Mouse (Mus musculus): ENCODE measurements at regions not wholly inside any gene's neighbourhood (a gene's known extent, or its start where the extent isn't known, plus 50 kb on each side); places are given as distances from the start of the nearest gene placed in this dataset.
A peak's percentile ranks its signal among the peaks of the same experiment; 100 is the strongest.

DNA sequence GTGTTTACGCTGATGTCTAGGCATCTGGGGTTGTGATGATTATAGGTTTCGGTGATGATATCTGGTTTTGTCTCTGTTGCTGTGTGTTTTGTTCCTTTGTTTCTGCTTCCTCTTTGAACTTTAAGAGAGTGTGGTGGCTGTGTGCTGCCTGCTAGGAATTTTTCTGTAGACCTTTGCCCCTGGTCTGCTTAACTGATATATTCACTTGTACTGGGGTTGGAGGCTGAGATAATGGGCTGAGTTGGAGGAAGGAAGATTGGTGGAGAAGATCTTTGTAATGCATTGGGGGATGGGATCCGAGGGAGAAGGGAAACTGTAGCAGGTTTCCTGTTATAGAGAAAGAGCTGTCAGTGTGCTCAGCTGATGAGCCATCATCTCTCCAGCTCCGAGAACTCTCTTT, 55.8 kb downstream of the Mid1ip1 start:
- DNase-seq (ENCODE audit: low spot score in 2 of 2): no peak

DNA sequence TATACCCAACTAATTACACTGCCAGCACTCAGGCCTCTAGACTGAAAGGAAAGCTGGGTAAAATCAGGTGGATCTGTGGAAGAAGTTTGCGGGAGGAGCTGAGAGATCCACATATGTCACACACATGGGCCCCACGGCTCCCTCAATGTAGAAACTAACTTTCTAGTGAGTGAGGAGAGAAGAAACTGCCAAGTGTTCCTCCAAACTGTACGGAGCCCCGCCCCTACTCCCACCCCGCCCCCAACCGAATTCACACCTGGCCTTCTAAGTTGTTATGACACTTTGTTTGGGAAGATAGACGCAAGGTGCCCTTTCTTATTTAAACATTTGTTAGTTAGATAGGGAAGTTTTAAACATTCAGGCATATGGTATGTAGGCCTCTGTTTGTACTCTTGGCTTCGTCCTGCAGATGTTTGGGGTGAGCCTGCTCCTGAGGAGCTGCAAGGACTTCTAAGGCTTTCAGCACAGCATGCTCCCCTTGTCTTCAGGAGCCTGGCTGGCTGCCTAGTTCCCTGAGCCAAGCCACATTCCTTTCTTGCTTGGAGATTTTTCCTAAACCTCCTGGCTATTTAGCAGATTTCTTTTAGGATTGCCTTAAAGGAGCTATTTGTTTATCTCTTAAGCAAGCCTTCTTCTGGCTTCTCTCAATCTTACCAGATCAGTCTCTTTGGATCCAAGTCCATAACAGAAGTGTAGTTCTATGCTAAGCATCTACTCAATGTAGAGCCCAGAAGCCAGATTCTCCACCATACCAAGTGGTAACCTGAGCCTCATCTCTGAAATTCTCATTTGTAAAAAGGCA, 61.1 kb downstream of the Mid1ip1 start:
- DNase-seq (ENCODE audit: low spot score in 2 of 2): no peak

DNA sequence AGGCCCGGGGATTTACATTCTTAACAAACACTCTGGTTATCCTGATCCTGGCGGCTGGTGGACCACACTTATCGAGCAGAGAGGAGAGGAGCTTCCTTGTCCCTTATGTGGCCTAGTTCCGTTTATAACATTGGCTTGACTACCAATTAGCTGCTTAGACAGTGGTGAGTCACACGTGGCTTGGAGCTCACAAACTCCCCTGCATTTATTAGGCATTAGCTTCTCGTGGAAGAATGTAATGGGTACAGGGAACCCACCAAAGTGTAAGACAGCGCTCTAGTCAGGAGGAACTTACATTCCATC, 61.7 kb downstream of the Mid1ip1 start:
- no peak for DNase-seq (ENCODE audit: low spot score in 2 of 2)

DNA sequence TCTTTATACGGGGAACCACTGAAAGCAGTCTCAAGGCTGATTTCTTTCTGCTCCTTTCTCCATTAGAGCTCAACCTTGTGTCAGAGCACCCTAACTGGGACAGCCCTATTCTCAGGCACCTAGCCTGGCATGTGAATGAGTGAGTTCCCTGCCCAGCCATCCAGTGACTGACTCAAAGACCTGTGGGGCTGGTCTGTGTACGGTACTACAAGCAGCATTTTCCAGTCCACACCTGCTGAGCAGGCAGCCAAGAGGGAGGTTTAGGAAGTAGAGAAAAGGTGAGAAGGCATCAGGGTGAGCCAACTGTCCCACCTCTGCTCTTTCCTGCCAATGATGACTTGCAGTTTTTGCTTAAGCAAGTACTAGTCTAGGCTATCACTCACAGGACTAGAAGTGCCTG, 63.2 kb downstream of the Mid1ip1 start:
- DNase-seq (ENCODE audit: low spot score in 2 of 2): no peak

DNA sequence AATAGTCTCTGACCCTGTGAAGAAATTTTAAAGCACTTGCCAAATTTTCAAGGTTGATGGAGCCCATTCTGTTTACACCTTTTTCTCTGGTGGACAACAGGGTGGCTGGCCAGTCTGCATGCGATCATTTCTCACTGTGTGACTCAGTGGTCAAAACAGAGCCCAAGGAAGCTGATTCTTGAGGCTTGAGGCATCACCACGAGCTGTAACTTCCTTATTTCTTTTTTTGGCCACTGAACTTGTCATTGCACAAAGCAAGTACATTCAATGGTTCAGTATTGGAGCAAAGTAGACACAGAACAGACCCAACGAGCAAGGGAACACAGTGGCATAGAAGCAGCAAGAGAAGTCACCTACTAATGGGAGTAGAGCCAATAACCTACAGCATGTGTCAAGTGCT, 71.5 kb downstream of the Mid1ip1 start:
- no peak for DNase-seq (ENCODE audit: low spot score in 2 of 2)

DNA sequence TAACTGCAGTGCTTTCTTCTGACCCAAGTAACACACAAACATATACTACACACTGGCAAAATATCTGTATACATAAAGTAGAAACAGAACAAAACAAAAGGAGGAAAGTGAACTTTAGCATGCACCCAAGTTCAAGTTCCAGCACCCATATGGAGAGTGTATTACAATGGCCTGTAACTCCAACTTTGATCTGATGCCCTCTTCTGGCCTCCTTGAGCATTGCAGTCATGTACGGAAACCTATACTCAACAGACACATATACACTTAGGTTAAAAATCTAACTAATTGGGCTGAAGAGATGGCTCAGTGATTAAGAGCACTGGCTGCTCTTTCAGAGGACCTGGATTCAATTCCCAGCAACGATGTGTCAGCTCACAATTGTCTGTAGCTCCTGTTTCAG, 72.2 kb downstream of the Mid1ip1 start:
- DNase-seq (ENCODE audit: low spot score in 2 of 2): no peak

DNA sequence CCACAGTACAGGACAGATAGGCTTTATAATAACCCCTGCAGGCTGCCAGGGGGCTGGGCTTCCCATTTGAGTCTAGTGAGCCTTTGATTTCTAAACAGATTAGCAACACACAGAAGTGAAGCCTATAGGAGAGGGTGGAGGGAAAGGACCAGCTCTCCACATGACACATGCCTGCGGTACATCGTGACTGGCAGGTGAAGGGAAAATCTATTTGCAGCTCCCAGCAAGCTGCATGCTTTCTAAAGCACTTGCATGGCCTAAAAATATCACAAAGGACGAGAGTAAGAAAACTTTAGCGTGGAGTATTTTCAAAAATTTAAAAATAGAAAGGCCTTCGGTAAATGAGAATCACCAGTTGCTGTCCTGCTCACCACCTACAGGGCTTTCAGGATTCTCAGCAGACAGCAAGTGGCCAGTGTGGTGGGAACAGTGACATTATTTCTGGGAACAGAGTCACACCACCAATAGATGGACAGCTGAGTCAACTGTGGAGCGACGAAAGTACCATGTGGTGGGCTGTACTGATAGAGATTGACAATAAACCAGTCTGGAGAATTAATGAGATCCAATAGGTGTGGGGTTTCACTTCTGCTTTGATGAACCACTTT, 105.6 kb downstream of the Mid1ip1 start:
- DNase-seq (ENCODE audit: low spot score in 2 of 2): no peak

DNA sequence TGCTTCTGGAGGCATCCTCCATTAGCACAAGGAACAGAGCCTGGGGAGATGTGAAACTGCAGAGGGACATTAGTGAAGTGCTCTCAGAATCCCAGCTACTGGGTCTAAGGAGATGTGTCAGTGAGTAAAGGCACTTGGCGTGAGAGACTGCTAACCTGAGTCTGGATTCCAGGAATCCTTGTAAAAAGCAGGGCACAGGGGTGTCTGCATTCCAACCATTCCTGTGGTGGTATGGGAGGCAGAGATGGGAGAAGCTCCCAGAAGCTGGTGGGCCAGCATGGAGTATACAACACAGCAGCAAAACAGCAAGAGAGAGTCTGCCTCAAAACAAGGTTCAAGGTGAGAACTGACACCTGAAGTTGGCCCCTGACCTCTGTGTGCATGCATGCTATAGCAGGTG, 118.9 kb downstream of the Mid1ip1 start:
- DNase-seq (ENCODE audit: low spot score in 2 of 2): no peak

DNA sequence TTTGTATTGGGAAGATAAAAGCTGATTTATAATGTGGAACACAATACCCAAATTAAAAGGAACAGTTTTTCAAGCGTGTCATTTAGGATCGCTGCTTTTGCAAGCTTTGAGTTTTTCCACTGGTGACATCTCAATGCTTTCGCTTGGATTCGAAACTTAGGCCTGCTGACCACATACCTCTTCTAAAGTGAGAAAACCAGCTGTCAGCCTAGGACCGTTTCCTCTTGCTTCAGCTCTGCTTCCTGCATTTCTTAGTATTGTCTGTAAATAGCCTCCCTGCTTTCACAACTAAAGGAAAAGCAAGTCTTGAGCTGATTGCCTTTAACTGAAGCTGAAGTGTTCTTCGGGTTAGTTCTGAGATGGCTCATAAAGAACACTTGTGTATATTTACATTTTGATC, 142.3 kb downstream of the Mid1ip1 start:
- peak in 1 of 2 experiments; percentile 1 for DNase-seq (ENCODE audit: low spot score in 2 of 2)

DNA sequence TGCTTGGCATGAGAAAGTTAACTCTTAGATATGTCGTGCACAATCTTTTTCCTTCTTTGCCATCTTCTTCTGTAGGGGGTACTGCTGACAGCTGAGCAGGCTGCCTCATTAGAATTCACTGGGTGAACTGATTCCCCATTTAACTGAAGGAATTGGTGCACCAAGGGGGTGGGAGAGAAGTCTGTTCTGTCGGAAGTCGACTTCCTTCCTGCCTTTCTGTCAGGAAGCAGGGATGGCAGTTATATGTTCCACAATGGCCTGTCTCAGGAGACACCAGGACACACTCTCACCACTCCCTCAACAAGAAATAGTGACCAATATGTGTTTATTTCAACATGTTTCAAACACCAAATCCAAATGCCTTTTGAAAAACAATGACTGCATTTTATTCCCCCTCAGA, 142.9 kb downstream of the Mid1ip1 start:
- no peak for DNase-seq (ENCODE audit: low spot score in 2 of 2)

DNA sequence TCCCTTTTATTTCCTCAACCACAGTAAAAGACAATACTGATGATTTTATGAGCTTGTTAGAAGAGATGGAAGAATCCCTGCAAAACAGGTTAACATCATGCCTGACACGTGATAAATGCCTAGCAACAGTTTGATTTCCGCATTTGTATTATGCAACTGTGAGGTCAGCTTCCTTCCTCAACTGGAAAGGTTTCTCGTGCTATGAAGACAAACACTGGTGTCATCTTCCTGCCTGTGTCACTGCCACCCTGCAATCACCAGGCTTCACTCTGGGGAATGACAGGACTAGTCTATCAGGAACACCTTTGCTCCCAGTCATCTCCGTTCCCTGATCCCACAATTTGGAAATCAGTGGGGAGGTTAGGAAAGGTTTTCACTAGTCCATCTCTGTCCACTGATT, 156.8 kb downstream of the Mid1ip1 start:
- DNase-seq (ENCODE audit: low spot score in 2 of 2): no peak

DNA sequence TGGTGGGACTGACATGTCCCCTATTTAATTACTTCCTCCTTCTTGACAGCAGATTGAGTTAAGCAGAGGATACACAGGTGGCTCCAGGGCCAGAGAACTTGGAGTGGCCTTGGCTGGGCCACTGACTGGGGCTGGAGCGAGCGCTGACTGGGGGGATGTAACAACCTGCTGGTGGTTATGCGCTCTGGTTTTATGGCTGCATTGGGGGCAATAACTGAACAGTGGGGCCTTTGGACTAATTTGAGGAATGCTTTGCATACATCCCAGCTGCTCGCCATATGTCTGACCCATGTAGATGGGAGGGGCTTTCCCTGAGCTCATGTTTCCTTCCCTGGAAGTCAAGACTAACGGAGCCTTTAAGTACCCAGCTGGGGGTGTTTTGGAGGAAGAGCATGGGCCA, 163.0 kb downstream of the Mid1ip1 start:
- no peak for DNase-seq (ENCODE audit: low spot score in 2 of 2)

DNA sequence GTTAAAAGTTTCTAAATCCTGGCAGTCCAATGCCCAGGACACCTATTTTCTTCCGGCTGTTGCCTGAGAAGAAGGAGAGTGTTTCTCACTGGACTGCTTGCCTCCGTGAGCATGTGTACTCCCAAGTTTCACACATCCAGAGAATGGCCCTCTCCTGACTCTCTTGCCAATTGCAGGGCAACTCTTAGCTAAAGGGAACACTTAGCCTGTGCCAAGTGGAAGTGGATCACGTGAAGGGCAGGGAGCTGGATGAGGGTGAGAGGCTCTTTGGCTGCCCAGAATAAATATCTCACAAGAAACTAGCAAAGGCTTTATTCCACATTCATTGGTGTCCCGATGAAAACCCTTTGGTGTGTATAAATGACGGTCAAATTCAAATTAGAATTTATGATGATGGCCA, 164.1 kb downstream of the Mid1ip1 start:
- no peak for DNase-seq (ENCODE audit: low spot score in 2 of 2)

DNA sequence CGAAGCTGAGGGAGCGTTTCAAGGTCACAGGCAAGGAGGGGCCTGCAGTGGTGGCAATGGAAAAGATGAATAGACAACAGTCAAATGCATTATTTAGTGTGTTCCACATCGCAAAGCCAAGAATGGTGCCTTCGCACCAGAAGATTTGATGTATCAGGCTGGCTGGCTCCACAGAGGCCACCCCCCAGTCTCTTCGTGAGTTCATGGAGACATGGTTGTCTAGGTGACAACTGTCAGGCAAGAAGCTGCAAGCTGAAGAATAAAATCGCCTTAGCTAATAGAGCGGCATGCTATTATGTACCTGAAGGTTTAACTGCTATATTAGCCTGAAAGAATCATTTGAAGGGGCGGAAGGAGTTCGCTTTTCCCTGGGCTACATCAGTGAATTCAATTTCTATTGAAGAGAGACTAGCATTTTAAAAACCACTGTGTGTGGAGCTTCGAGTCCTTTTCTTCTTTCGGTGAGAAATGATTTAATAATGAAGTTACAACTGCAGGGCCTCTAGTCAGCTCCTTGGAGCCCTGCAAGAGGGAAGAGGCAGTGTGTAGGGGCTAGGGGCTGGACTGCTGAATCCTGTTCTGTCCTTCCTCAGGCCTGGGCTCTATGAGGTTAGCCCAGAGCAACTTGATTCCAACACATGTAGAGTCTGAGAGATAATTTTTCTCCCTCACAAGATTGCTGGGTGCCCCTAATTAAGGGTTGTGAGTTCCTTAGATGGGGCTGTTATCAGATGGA, 169.1 kb downstream of the Mid1ip1 start:
- no peak for DNase-seq (ENCODE audit: low spot score in 2 of 2)

DNA sequence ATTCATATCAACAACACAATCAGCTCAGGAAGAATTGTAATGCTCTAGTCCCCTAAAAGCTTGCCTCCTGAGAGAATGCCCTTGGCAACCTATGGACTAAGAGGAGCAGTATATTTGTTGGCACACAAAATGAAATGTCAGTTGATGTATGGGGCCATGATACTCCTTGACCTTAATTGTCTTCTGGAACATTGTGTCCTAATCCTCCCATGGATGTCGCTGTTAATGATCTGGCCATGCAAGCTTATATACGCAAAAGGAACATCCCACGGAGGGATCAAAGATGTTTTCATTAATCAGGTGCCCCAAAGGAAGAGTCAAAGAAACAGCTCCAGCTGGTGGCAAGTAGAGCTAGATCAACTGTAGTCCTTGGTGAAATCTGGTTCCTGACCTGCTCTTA, 178.0 kb downstream of the Mid1ip1 start:
- no peak for DNase-seq (ENCODE audit: low spot score in 2 of 2)

DNA sequence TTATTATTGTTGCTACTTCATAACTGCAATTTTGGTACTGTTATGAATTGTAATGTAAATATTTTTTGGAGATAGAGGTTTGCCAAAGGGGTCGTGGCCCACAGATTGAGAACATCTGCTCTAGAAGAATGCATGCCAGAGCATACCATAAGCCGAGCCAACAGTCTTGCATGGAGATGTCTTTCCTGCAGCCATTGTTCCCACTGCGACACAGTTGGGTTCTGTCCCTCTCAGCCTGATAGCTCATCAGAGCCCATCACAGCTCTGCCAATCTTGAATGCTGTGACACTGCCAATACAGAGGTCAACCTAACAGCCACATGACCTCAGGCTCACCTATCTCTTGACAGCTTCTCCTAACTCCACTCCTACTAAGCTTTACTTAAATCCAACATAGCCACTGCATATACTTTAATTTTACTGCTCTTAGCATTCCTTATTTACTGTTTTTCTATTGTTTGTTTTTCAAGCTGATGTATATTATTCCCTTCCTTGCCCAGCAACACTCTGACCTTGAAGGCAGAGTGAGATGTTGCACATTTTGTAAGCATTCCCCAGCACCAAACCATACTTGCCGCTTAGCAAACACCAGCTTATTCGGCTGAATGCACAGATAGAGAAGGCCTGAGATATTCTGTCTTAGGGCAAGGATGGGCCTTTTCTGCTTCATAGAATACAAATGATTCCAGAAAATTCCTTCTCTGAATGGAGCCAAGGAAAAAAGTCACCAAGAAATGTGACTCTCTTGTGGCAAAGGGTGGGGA, 181.6 kb downstream of the Mid1ip1 start:
- DNase-seq (ENCODE audit: low spot score in 2 of 2): no peak

DNA sequence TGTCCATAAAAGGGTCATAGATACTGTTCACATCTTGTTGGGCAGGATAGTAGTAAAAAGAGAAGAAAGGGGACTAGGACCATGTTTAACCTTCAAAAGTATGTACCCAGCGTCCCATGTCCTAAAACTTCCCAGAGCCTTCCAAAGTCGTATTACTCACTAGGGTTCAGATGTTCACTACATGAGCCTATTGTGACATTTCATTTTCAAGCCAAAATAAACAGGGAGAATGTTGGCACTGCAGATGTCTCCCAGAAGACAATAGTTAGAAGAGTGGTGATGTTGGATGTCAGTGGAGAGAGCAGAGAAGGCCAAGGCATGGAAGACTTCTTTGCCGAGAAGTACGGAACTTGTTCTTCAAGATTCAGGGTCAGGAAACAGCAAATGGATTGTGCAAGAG, 187.9 kb downstream of the Mid1ip1 start:
- no peak for DNase-seq (ENCODE audit: low spot score in 2 of 2)

DNA sequence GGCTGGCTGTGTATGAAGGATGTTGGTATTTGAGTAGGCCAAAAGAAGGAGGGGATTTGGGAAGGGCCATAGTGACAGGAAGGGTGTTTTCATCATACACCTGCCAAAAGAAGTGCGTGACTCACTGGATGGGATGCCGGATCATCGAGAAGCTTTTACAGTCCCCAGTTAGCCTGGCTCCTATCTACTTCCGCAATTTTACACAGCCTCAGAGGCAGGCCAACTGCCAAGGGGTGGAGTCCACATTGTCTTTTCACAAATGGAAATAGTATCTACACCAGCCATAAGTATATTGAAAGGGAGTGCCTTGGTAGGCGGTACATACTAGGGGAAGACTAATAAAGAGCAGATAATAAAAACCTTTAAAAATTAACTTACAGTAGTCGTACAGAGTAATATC, 189.3 kb downstream of the Mid1ip1 start:
- DNase-seq (ENCODE audit: low spot score in 2 of 2): no peak

DNA sequence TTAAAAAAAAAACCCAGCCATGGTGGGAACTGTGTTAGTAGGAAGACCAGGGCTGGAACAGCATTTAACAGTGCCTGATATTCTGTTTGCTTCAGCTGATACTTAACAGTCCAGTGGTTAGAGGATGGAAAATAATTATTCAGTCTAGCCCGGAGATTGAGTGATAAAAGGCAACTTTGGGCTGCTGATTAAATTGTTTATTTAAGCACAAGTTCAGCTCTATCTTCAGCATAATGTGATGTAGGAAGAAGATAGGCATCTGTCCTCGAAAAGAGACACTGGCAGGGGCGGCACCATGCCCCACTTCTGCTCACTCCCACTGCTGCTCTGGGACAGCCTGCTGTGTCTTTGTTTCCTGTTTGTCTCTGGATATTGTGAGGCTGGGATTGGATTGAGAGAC, 190.1 kb downstream of the Mid1ip1 start:
- no peak for DNase-seq (ENCODE audit: low spot score in 2 of 2)

DNA sequence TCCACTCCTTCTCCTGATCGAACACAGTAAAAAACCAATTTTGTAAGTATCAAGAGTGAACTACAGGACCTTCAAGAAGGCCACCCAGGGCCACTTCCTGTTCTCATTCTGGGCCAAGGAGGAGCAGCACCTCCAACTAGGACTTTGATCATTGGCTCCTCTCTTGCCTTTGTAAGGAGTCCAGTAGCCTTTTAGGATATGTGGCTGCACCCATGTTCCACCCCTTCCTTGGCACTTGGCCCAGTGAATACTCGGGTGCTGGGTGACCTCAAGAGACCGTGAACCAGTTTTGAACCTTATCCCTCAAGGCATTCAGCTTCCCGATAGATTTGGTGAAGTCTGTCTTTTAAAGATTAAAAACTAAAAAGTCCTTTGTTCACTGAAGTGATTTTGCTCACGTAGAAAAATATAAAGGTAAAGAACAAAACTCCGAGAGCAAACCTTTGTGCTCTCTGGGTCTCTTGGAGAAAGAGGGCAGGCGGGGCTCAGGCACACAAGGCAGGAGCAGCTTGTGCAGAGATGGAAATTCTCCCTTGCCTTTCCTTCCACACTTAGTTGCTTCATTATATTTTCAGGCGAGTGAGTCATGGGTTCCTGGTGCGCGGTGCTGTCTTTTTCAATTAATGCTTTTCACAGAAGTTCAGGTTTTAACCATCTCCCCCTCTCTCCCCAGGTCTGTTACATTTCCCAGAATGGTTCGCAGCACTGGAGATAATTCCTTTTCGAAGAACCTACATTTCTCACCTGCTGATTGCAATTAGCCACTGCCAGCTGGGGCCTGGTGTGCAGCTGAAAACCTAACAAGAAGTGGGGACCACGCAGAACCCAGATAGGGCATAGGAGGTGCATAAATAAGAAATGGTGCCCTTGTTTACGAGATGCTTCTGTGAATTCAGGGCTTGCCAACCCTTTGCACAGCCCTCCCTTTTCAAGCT, 196.6 kb downstream of the Mid1ip1 start:
- no peak for DNase-seq (ENCODE audit: low spot score in 2 of 2)
